Mouse (Mus musculus): ENCODE data around the gene Ccl1.

GRCm38 (mm10) chr11:82173491-82173890 lies 132.0 kb downstream of the Ccl1 start:
- TF ChIP-seq CTCF (IDR thresholded peaks at IDR 0.05; ENCODE audit: insufficient read depth, low read depth, low read length) (no peak), POLR2A (IDR thresholded peaks at IDR 0.05; ENCODE audit: insufficient read depth, low read depth, low read length) (no peak)

All from olfactory bulb, adult 2 months (tissue).